Mouse (Mus musculus) cerebellum, adult 9-11 months (tissue): Measurements from ENCODE around the gene Obscn.

ENCODE experiments used
- DNase-seq: peaks from one replicate; pipeline ENCODE4 v3.0.0; 2022

Obscn gene

DNA sequence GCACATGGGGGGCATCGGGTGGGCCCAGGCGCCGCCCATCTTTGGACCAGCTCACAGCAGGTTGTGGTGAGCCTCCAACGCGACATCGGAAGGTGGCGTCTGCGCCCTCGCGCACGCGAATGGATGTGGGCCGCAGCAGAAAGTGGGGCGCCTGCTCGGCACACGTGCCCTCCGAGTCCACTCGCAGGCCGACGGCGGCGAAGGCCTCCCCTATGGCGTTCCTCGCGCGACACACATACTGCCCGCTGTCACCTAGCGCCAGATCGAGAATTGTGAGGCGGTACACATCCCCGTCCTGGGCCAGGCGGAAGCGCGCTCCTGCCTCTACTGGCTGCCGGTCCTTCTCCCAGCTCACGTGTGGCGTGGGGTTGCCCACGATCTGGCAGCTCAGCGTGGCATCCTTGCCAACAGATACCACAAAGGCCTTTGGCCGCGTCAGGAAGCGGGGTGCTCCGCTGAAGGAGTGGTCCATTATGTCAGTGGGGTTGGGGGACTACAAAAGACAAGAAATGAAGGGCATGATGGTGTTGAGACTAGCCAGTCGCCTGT is at the start of gene Obscn:
Obscn (minus strand) TSS at position 499 of the 549 bp plus-strand sequence.
- DNase-seq: no peak

GRCm38 (mm10) chr11:59185490-59185889 is 49.3 kb upstream of the Obscn start:
- DNase-seq: no peak

DNA sequence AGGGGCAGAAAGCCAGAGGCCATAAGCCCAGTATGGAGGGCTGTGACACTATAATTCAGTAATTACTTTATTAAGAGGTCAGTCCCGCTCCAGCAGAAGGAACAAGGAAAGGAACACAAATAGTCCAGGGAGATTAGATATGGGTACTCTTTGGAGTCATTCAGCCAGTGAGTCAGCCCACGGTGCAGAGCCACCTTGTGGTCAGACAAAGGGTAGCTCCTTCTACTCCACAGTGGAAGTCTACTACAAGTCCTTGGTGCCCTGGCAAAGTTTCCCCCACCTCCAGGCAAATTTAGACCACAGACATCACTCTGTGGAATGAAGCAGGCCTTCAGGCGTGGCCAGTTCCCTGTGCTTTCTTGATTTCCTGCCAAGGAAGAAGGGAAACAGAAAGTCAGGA is 47.6 kb upstream of the Obscn start:
- DNase-seq: no peak

DNA sequence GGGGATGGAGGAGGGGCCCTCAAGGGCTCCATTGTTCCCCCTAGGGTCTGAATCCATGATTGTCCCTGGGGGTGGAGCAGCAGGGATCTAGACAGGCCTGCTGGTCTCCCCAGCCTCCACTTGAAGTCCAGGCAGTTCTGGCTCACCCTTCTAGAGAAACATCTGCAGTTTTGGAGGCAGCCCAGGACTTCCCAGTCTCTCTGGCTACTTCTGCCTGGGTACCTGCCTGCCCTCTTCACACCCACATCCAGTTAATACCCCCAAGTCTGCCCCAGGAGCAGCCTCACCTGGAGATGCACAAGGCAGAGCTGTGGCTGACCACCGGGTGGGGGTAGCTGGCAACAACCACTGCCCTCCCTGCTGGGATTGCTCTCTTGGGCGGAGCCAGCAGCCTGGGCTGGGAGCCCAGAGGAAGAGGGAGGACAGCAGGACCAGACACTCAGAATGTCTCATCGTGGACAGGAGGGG is 46.7 kb upstream of the Obscn start, which contains the start of gene Gjc2:
Gjc2 (minus strand) TSS at position 350 of the 468 bp plus-strand sequence.
- no peak for DNase-seq

DNA sequence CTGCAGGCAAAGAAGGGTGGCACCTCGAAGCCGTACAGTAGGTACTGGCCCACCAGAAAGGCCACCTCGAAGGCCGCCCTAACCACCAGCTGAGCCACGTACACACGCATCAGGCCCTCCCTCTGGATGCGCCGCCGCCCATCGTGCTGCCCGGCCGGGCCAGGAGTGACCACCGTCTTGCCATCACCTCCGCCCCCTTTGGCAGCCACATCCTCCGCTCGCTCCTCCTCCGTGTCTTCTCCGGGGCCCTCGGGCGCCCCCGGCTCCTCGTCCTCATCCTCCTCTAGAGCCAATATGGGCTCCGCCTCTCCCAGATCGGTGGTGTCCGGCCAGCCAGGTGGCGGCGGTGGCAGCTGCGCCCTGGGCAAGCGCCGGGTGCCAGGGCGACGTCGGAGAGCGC is 40.7 kb upstream of the Obscn start:
- no peak for DNase-seq

- DNase-seq: no peak
Observed at GRCm38 (mm10) chr11:59176475-59176874, 40.3 kb upstream of the Obscn start.

GRCm38 (mm10) chr11:59174189-59174838 is 38.1 kb upstream of the Obscn start:
- DNase-seq: no peak

DNA sequence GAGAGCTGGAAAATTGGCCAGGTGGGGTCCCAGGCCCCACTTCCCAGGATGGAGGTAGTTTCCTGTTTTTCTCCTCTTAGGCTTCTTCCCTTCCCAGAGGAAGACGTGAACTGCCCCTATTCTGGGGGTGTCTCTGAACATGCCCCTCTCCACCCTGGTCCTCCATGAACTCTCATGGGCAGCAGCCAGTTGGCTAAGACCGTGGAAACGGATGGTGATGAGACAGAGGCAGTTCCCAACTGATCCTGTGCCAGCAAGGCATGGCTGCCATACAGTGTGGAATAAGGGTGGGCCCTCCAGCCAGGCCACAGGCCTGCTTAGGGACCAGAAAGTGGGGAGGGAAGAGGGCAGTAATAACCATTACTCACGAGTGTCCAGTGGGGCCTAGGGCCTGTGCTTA is 34.3 kb upstream of the Obscn start:
- DNase-seq: no peak

GRCm38 (mm10) chr11:59169807-59170206 is 33.6 kb upstream of the Obscn start:
- no peak for DNase-seq

DNA sequence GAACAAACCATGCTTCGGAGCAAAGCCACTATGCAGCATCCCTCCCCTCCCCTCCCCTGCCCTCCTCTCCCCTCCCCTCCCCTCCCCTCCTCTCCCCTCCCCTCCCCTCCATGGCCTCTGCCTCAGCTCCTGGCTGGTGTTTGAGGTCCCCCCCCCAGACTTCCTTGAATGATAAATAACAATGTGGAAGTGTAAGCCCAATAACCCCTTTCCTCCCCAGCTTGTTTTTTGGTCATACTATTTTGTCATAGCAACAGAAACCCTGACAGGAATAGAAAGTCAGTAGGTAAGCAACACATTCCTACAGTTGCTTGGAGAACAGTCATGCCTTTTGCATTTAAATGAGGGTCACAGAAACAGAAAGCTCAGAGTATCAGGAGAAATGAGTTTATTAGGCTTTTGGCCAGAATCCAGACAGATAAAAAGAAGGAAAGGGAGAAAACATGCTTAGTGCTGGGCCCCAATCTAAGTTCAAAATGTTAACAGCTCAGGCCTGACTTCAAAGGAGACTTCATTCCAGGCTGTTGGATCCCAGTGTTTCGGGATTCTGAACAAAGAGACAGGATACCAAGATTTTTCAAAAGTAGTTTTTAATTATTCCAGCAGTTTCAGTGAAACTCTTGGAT is 29.5 kb upstream of the Obscn start:
- DNase-seq: no peak

DNA sequence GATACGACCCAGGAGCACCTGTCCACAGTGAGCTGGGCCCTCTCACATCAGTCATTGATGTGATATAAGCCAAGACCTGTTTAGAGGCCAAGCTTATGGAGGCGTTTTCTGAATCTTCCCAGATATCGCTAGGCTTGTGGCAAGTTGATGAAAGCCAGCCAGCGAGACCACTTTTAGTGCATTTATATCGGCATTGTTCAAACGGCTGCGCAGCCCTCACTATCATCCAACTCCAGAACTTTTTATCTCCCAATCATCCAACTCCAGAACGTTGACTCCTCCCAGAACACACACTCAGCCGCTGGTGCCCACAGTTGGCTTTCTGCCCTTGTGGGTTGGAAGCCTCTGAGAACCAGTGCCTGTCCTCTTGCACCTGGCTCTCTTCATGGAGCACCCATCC is 28.2 kb upstream of the Obscn start:
- DNase-seq: peak; percentile 53

GRCm38 (mm10) chr11:59163255-59164236 is 27.3 kb upstream of the Obscn start, which contains the start of gene Iba57:
Gene Iba57 (minus strand): TSS chr11:59163739.
- peak; percentile 100 for DNase-seq

DNA sequence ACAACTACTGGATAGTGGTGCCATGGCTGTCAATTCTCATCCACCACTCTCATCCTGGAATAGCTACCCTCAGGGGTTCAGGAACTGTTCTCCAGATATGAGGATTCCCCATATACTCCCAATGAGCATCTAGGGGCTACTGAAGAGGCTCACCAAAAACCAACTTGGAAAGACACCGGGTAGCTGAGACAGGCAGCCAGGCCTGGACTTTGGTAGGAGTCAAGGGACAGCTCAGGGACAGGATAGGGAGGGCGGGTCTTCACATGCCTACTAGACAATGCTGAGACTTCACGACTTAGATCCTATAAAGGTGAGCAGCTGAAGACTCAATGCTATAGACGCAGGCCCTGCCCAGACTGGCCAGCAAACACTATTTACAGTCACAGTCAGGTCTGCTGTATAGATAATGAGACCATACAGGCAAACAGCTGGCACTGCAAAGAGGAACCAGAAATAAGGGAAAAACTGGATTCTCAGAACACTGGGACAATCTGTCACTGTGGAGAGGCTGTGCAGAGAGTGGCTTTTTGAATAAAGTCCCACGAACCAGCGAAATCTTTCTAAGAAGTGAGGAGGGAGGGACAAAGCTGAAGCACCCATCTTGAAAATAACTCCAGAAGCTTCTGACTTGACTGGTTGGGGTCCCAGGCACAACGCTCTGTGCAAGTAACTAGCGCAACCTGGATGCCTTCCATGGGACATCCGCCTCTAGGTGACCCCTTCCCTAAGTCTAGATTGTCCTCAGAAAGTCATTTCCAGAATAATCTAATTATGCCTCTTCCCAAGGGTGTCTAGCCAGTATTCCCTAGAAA is 26.4 kb upstream of the Obscn start:
- DNase-seq: no peak

DNA sequence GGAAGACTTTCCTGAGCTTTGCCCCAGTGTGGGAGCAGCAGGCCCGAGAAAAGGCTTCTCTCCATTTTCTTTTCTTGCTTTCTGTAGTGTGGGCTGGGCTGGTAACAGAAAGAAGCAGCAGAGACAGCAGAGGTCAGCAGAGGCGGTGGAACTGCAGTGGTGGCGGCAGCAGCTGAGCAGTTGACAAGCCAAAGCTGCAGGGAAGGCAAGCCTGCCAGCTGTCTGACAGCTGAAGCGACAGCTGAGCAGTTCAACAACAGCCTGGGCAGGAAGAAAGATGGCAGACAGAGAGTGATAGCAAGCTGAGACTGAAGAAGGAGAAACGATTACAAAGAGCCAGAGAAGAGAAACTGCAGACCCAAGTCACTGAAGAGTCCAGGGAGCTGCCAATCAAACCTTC is 25.2 kb upstream of the Obscn start:
- DNase-seq: no peak

DNA sequence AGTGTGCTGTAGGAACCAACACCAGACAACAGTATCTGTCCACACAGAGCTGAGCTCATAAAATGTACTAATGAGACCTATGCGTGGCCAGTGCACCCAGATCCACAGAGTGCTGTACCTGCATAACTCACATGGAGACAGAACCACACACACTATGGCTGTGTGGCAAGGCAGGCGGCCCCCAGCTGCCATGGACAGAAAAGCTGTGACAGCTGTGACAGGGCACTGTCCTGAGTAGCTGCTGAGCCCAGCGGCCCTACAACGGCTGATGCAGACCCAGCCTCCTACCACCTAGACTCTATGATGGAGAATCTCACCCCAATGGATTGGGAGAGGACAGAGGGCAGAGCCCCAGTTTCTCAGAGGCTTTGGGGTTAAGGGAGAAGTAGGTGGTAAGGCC is 23.4 kb upstream of the Obscn start:
- DNase-seq: no peak

DNA sequence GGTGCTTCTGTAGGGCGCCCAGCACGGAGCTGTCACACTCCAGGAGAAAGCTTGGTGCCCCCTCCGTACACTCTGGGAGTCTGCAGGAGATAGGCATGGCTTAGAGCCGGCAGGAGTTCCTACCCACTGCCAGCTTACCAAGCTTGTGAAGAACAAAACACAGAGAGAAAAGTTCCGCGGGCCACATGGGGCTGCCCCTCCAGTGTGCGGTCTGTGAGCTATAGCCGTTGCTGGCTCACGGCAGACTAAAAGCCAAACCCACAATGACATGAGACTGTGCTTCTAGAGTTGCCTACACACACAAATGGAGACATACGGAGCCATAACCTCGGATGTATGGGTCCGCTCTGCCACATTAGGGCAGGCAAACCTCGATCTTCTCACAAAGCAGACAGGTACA is 22.9 kb upstream of the Obscn start:
- DNase-seq: no peak

DNA sequence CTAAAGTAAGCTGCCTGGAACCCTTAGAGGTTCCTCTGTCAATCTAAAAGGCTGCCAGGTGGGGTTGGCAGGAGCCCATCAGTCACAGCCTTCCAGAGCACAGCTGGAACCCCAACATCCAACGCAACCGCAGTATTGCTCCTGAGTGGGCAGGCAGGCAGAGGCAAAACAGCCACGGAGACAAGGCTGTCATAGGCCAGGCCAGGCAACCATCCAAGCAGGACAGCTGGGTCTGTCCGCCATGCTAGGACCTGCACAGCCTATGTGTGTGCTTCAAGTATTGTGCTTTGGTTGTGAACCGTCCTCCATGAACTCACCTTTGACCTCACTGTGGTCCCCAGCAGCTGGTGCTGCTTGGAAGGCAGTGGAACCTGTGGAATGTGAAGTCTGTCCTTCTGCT is 19.7 kb upstream of the Obscn start:
- no peak for DNase-seq

- no peak for DNase-seq
Observed at GRCm38 (mm10) chr11:59154220-59154619, 18.0 kb upstream of the Obscn start.

- DNase-seq: no peak
Observed at GRCm38 (mm10) chr11:59151729-59152128, 15.5 kb upstream of the Obscn start.

DNA sequence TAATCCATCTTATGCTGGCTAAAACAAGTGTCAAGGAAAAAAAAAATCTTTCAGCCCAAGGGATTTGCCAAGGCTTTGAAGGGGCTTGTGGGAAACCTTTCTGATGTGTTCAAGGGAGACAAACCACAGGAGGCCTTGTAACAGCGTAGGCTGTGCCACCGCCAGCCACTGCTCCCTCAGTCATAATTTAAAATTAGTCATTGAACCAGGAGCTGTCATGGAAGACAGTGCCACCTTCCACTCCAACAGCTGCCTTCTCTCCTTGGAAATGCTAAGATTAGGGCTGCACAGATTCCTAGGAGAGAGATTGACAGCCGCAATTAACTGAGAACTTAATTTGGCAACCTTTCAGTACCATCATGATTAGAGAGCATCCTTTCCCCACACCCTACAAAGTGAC is 13.1 kb upstream of the Obscn start:
- DNase-seq: no peak

- no peak for DNase-seq
Observed at GRCm38 (mm10) chr11:59142962-59143361, 6.8 kb upstream of the Obscn start.

DNA sequence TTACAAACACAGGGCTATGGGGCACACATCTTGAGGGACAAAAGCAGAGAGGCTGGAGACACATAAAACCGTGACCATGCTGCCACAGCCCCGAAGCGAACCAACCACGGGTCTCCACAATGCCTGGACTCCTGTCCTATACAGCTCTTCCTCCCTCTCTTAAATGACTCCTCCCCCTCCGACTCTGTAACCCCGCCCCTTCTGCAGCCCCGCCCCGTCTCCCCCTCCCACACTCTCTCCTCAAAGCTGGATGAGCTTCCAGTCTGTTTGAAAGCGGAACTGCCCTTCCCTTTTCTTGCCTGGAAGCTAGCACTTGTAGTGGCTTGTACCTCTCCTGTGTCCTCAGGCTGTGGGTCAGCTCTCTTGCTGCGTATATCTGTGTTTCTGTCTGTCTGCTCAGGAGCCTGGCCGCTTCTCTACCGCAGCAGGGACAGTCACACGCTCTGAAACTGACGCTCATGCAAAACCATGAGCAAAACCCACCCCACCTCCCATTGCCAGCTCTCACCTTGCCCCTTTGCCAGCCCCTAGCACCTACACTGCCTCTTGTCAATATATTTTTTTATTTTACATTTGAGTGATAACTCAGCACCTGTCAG is 5.7 kb upstream of the Obscn start:
- DNase-seq: no peak
